Mouse (Mus musculus) kidney, adult 9 months (tissue): ENCODE data around the gene Kmt2e.
"Not testable (repeated sequence)": the region's sequence is repeated elsewhere in the genome, so short reads cannot be mapped to it uniquely, and the experiment has no call there.

Experiments
- DNase-seq: peaks from one replicate; pipeline ENCODE4 v3.0.0; 2022

Gene Kmt2e

GRCm38 (mm10) chr5:23502317-23502937 lies 68.2 kb downstream of the Kmt2e start:
- no peak for DNase-seq

GRCm38 (mm10) chr5:23505578-23505977 lies 71.3 kb downstream of the Kmt2e start:
- no peak for DNase-seq

- no peak for DNase-seq
Measured at GRCm38 (mm10) chr5:23507210-23507609, 73.0 kb downstream of the Kmt2e start.

- no peak for DNase-seq
Measured at GRCm38 (mm10) chr5:23508630-23509029, 74.4 kb downstream of the Kmt2e start.

- DNase-seq: no peak
Measured at GRCm38 (mm10) chr5:23511456-23511855, 77.2 kb downstream of the Kmt2e start.

GRCm38 (mm10) chr5:23512556-23512955 lies 78.3 kb downstream of the Kmt2e start:
- no peak for DNase-seq

- peak; percentile 46 for DNase-seq
Measured at GRCm38 (mm10) chr5:23513468-23513867, 79.2 kb downstream of the Kmt2e start.

- no peak for DNase-seq
Measured at GRCm38 (mm10) chr5:23515038-23515437, 80.8 kb downstream of the Kmt2e start.

- DNase-seq: no peak
Measured at GRCm38 (mm10) chr5:23516962-23517361, 82.7 kb downstream of the Kmt2e start.

- DNase-seq: no peak
Measured at GRCm38 (mm10) chr5:23517839-23518238, 83.6 kb downstream of the Kmt2e start.

GRCm38 (mm10) chr5:23518673-23519072 lies 84.4 kb downstream of the Kmt2e start:
- peak; percentile 34 for DNase-seq

GRCm38 (mm10) chr5:23519679-23520078 lies 85.4 kb downstream of the Kmt2e start:
- no peak for DNase-seq

- DNase-seq: no peak
Measured at GRCm38 (mm10) chr5:23521645-23522044, 87.4 kb downstream of the Kmt2e start.

- DNase-seq: no peak
Measured at GRCm38 (mm10) chr5:23523936-23524335, 89.7 kb downstream of the Kmt2e start.

GRCm38 (mm10) chr5:23524621-23525020 lies 90.4 kb downstream of the Kmt2e start:
- no peak for DNase-seq

GRCm38 (mm10) chr5:23531100-23531499 lies 96.9 kb downstream of the Kmt2e start:
- no peak for DNase-seq

GRCm38 (mm10) chr5:23531541-23532096 lies 97.4 kb downstream of the Kmt2e start:
- DNase-seq: no peak

- no peak for DNase-seq
Measured at GRCm38 (mm10) chr5:23535692-23536091, 101.5 kb downstream of the Kmt2e start.

GRCm38 (mm10) chr5:23551687-23552086 lies 117.4 kb downstream of the Kmt2e start:
- no peak for DNase-seq

GRCm38 (mm10) chr5:23553338-23553737 lies 119.1 kb downstream of the Kmt2e start:
- not testable (repeated sequence) for DNase-seq
